Mouse (Mus musculus): ENCODE results near the gene Dlk2. TPM values are rescaled to one million over a fixed set of nuclear protein-coding genes. Genes with fewer than 3 reads are reported as not detected.

Dlk2 gene
- total and polyA plus RNA-seq, 3 experiments = 0.23 to 0.74 (median 0.39) TPM

GRCm38 (mm10) chr17:46327413-46327905 is 30.2 kb downstream of the Dlk2 start:
- H3K79me2 ChIP-seq (replicated peaks; ENCODE audit: control insufficient read depth, insufficient read depth, low read length) = no peaks in the 10 kb centered on the region
- intact Hi-C loops (cut with DNase I) = loop anchor here (10.0 kb wide), 1 partner anchor 377 kb away; the partner anchor contains the start of gene Ppp2r5d
- 4% methylated on average over 27 of the region's 27 CpGs for WGBS

GRCm38 (mm10) chr17:46327906-46328534 is 30.8 kb downstream of the Dlk2 start, which contains the start of gene Abcc10:
Gene Abcc10, minus strand, starts transcription at chr17:46328352.
- Histone ChIP-seq H3K4me1 (ENCODE audit: control insufficient read depth, insufficient read depth, low read length) (no peaks in the 10 kb centered on the region), H3K27me3 (ENCODE audit: control insufficient read depth, insufficient read depth, low read length) (no peaks in the 10 kb centered on the region), H3K9ac (ENCODE audit: low read depth, low read length) (peak within 1 kb of the TSS; percentile 95), H3K4me3 (peak within 1 kb of the TSS; percentile 83), H3K27ac (peak within 1 kb of the TSS; percentile 90), H3K79me2 (replicated peaks; ENCODE audit: control insufficient read depth, insufficient read depth, low read length) (no peaks in the 10 kb centered on the region), H3K36me3 (ENCODE audit: control insufficient read depth, insufficient read depth, low read length) (no peaks in the 10 kb centered on the region)
- intact Hi-C loops (cut with DNase I) = loop anchor here (2.0 to 10.0 kb wide), 2 partner anchors 55 to 377 kb away; partner anchors contain the start of genes Ppp2r5d and Zfp318
- 1% methylated on average over 40 of the region's 40 CpGs for WGBS
- peak; percentile 60 for TF ChIP-seq CTCF (IDR thresholded peaks at IDR 0.05)
- TF ChIP-seq POLR2A (IDR thresholded peaks at IDR 0.05; ENCODE audit: insufficient read depth, low read depth, low read length) = peak; percentile 94
- TF ChIP-seq EP300 (IDR thresholded peaks at IDR 0.05; ENCODE audit: insufficient read depth, low read depth, low read length) = peak; percentile 30; the same call in 1 of the 2 replicates
- DNase-seq = peak; percentile 97 to 98

More at GRCm38 (mm10) chr17:46327413-46327905, 30.2 kb downstream of the Dlk2 start:
- no peaks in the 10 kb centered on the region for H3K4me1 ChIP-seq (ENCODE audit: control insufficient read depth, insufficient read depth, low read length)
- peak overlapping the region; percentile 90 for H3K27ac ChIP-seq
- no peaks in the 10 kb centered on the region for H3K27me3 ChIP-seq (ENCODE audit: control insufficient read depth, insufficient read depth, low read length)
- H3K4me3 ChIP-seq = peak overlapping the region; percentile 83
- H3K36me3 ChIP-seq (ENCODE audit: control insufficient read depth, insufficient read depth, low read length) = no peaks in the 10 kb centered on the region
- peak overlapping the region; percentile 95 for H3K9ac ChIP-seq (ENCODE audit: low read depth, low read length)
- no peak for DNase-seq
- no peak for TF ChIP-seq CTCF (IDR thresholded peaks at IDR 0.05)
- TF ChIP-seq POLR2A (IDR thresholded peaks at IDR 0.05; ENCODE audit: insufficient read depth, low read depth, low read length) = no peak
- TF ChIP-seq EP300 (IDR thresholded peaks at IDR 0.05; ENCODE audit: insufficient read depth, low read depth, low read length) = no peak

- Histone ChIP-seq H3K27ac (peak overlapping the region; percentile 90), H3K36me3 (ENCODE audit: control insufficient read depth, insufficient read depth, low read length) (no peaks in the 10 kb centered on the region), H3K27me3 (ENCODE audit: control insufficient read depth, insufficient read depth, low read length) (no peaks in the 10 kb centered on the region), H3K9ac (ENCODE audit: low read depth, low read length) (no peak overlapping the region), H3K79me2 (replicated peaks; ENCODE audit: control insufficient read depth, insufficient read depth, low read length) (no peaks in the 10 kb centered on the region), H3K4me1 (ENCODE audit: control insufficient read depth, insufficient read depth, low read length) (no peaks in the 10 kb centered on the region), H3K4me3 (no peak overlapping the region)
- no peak for TF ChIP-seq CTCF (IDR thresholded peaks at IDR 0.05)
- no peak for TF ChIP-seq EP300 (IDR thresholded peaks at IDR 0.05; ENCODE audit: insufficient read depth, low read depth, low read length)
- intact Hi-C loops (cut with DNase I) = loop anchor here (2.0 to 10.0 kb wide), 2 partner anchors 54 to 376 kb away; partner anchors contain the start of genes Ppp2r5d and Zfp318
- WGBS = 76% methylated on average over 6 of the region's 6 CpGs
- no peak for DNase-seq
Observed at GRCm38 (mm10) chr17:46328723-46329122, 31.5 kb downstream of the Dlk2 start.

- Histone ChIP-seq H3K36me3 (ENCODE audit: control insufficient read depth, insufficient read depth, low read length) (no peaks in the 10 kb centered on the region), H3K79me2 (replicated peaks; ENCODE audit: control insufficient read depth, insufficient read depth, low read length) (no peaks in the 10 kb centered on the region), H3K27ac (no peak overlapping the region), H3K4me1 (ENCODE audit: control insufficient read depth, insufficient read depth, low read length) (no peaks in the 10 kb centered on the region), H3K9ac (ENCODE audit: low read depth, low read length) (no peak overlapping the region), H3K27me3 (ENCODE audit: control insufficient read depth, insufficient read depth, low read length) (no peaks in the 10 kb centered on the region), H3K4me3 (no peak overlapping the region)
- TF ChIP-seq POLR2A (IDR thresholded peaks at IDR 0.05; ENCODE audit: insufficient read depth, low read depth, low read length) = no peak
- TF ChIP-seq CTCF (IDR thresholded peaks at IDR 0.05) = peak; percentile 58
- no peak for DNase-seq
- intact Hi-C loops (cut with DNase I) = no loop called here
- 28% methylated on average over 5 of the region's 5 CpGs for WGBS
Observed at GRCm38 (mm10) chr17:46336475-46336874, 39.3 kb downstream of the Dlk2 start.

- Histone ChIP-seq H3K79me2 (replicated peaks; ENCODE audit: control insufficient read depth, insufficient read depth, low read length) (no peaks in the 10 kb centered on the region), H3K4me3 (no peak overlapping the region), H3K4me1 (ENCODE audit: control insufficient read depth, insufficient read depth, low read length) (no peaks in the 10 kb centered on the region), H3K27ac (no peak overlapping the region), H3K36me3 (ENCODE audit: control insufficient read depth, insufficient read depth, low read length) (no peaks in the 10 kb centered on the region), H3K27me3 (ENCODE audit: control insufficient read depth, insufficient read depth, low read length) (0 out of 2 replicates have a peak, but pooled peaks cover 2% of the 10 kb centered on the region), H3K9ac (ENCODE audit: low read depth, low read length) (no peak overlapping the region)
- intact Hi-C loops (cut with DNase I) = no loop called here
- TF ChIP-seq POLR2A (IDR thresholded peaks at IDR 0.05; ENCODE audit: insufficient read depth, low read depth, low read length) (no peak), EP300 (IDR thresholded peaks at IDR 0.05; ENCODE audit: insufficient read depth, low read depth, low read length) (no peak), CTCF (IDR thresholded peaks at IDR 0.05) (no peak)
- no peak for DNase-seq
- WGBS = 30% methylated on average over 7 of the region's 7 CpGs
Observed at GRCm38 (mm10) chr17:46341208-46341607, 44.0 kb downstream of the Dlk2 start.

- no peaks in the 10 kb centered on the region for H3K4me1 ChIP-seq (ENCODE audit: control insufficient read depth, insufficient read depth, low read length)
- intact Hi-C loops (cut with DNase I) = no loop called here
- H3K79me2 ChIP-seq (replicated peaks; ENCODE audit: control insufficient read depth, insufficient read depth, low read length) = no peaks in the 10 kb centered on the region
- no peak overlapping the region for H3K9ac ChIP-seq (ENCODE audit: low read depth, low read length)
- no peak overlapping the region for H3K27ac ChIP-seq
- no peaks in the 10 kb centered on the region for H3K27me3 ChIP-seq (ENCODE audit: control insufficient read depth, insufficient read depth, low read length)
- H3K36me3 ChIP-seq (ENCODE audit: control insufficient read depth, insufficient read depth, low read length) = no peaks in the 10 kb centered on the region
- no peak overlapping the region for H3K4me3 ChIP-seq
- TF ChIP-seq POLR2A (IDR thresholded peaks at IDR 0.05; ENCODE audit: insufficient read depth, low read depth, low read length) (no peak), EP300 (IDR thresholded peaks at IDR 0.05; ENCODE audit: insufficient read depth, low read depth, low read length) (no peak), CTCF (IDR thresholded peaks at IDR 0.05) (no peak)
- WGBS = 83% methylated on average over 8 of the region's 8 CpGs
- no peak for DNase-seq
Observed at GRCm38 (mm10) chr17:46351026-46351700, 53.9 kb downstream of the Dlk2 start.

Other genes starting within 250 kb of the Dlk2 start
- 100 to 1,000 TPM; 128 to 140 TPM for gene Mrps18a, start 186.4 kb upstream of the Dlk2 start, total RNA-seq (2021)
- 99.4 and 99.6 TPM in 2 replicates for gene Mrps18a, start 186.4 kb upstream of the Dlk2 start, polyA plus RNA-seq (2012; rRNA removed)
- 1 to 10 TPM; 1.0 to 1.4 TPM for gene Rsph9, start 153.2 kb upstream of the Dlk2 start, total RNA-seq (2021)
- gene Rsph9, start 153.2 kb upstream of the Dlk2 start, polyA plus RNA-seq (2012; rRNA removed) = 1.7 and 2.4 TPM in 2 replicates
- 10 to 100 TPM; 17.1 to 24.1 TPM for gene Mad2l1bp, start 143.9 kb upstream of the Dlk2 start, total RNA-seq (2021)
- gene Mad2l1bp, start 143.9 kb upstream of the Dlk2 start, polyA plus RNA-seq (2012; rRNA removed) = 21.0 and 27.1 TPM in 2 replicates
- gene Gtpbp2, start 136.4 kb upstream of the Dlk2 start, total RNA-seq (2021) = 10 to 100 TPM; 55.2 to 57.3 TPM
- gene Gtpbp2, start 136.4 kb upstream of the Dlk2 start, polyA plus RNA-seq (2012; rRNA removed) = 94.4 and 132 TPM in 2 replicates
- 1 to 10 TPM; 8.2 to 8.3 TPM for gene Polh, start 94.8 kb upstream of the Dlk2 start, total RNA-seq (2021)
- gene Polh, start 94.8 kb upstream of the Dlk2 start, polyA plus RNA-seq (2012; rRNA removed) = 3.5 and 4.6 TPM in 2 replicates
- gene Xpo5, start 94.6 kb upstream of the Dlk2 start, total RNA-seq (2021) = 10 to 100 TPM; 21.5 to 22.0 TPM
- gene Xpo5, start 94.6 kb upstream of the Dlk2 start, polyA plus RNA-seq (2012; rRNA removed) = 14.2 and 21.5 TPM in 2 replicates
- gene Polr1c, start 49.4 kb upstream of the Dlk2 start, total RNA-seq (2021) = 10 to 100 TPM; 20.2 to 24.7 TPM
- gene Polr1c, start 49.4 kb upstream of the Dlk2 start, polyA plus RNA-seq (2012; rRNA removed) = 19.1 and 25.8 TPM in 2 replicates
- 10 to 100 TPM; 72.4 to 82.8 TPM for gene Yipf3, start 49.3 kb upstream of the Dlk2 start, total RNA-seq (2021)
- gene Yipf3, start 49.3 kb upstream of the Dlk2 start, polyA plus RNA-seq (2012; rRNA removed) = 136 and 142 TPM in 2 replicates
- under 1 TPM; 0.21 to 0.34 TPM for gene Lrrc73, start 43.9 kb upstream of the Dlk2 start, total RNA-seq (2021)
- gene Lrrc73, start 43.9 kb upstream of the Dlk2 start, polyA plus RNA-seq (2012; rRNA removed) = 0.59 and 0.70 TPM in 2 replicates
- gene Tjap1, start 14.4 kb upstream of the Dlk2 start, total RNA-seq (2021) = 10 to 100 TPM; 28.3 to 34.7 TPM
- gene Tjap1, start 14.4 kb upstream of the Dlk2 start, polyA plus RNA-seq (2012; rRNA removed) = 35.8 and 39.1 TPM in 2 replicates
- gene Abcc10, start 30.9 kb downstream of the Dlk2 start, total RNA-seq (2021) = 1 to 10 TPM; 3.9 to 4.0 TPM
- gene Abcc10, start 30.9 kb downstream of the Dlk2 start, polyA plus RNA-seq (2012; rRNA removed) = 9.1 and 13.4 TPM in 2 replicates
- gene Zfp318, start 86.3 kb downstream of the Dlk2 start, total RNA-seq (2021) = 10 to 100 TPM; 14.9 to 15.6 TPM
- gene Zfp318, start 86.3 kb downstream of the Dlk2 start, polyA plus RNA-seq (2012; rRNA removed) = 7.1 and 11.8 TPM in 2 replicates
- gene Crip3, start 131.5 kb downstream of the Dlk2 start, total RNA-seq (2021) = under 1 TPM; 0.76 to 0.82 TPM
- 3.5 and 3.8 TPM in 2 replicates for gene Crip3, start 131.5 kb downstream of the Dlk2 start, polyA plus RNA-seq (2012; rRNA removed)
- not detected for gene Slc22a7, start 141.0 kb downstream of the Dlk2 start, total RNA-seq (2021)
- gene Slc22a7, start 141.0 kb downstream of the Dlk2 start, polyA plus RNA-seq (2012; rRNA removed) = 0.38 TPM in 1 of 2 replicates, not detected in the other
- gene Ttbk1, start 190.3 kb downstream of the Dlk2 start, total RNA-seq (2021) = under 1 TPM; 0.16 to 0.23 TPM
- 0.21 and 0.23 TPM in 2 replicates for gene Ttbk1, start 190.3 kb downstream of the Dlk2 start, polyA plus RNA-seq (2012; rRNA removed)
- 1 to 10 TPM; 1.8 to 1.9 TPM for gene Dnph1, start 199.3 kb downstream of the Dlk2 start, total RNA-seq (2021)
- gene Dnph1, start 199.3 kb downstream of the Dlk2 start, polyA plus RNA-seq (2012; rRNA removed) = 0.80 and 0.97 TPM in 2 replicates
- gene Cul9, start 249.0 kb downstream of the Dlk2 start, total RNA-seq (2021) = 10 to 100 TPM; 21.6 to 21.9 TPM
- 20.1 and 22.7 TPM in 2 replicates for gene Cul9, start 249.0 kb downstream of the Dlk2 start, polyA plus RNA-seq (2012; rRNA removed)

Data from heart, adult 2 months (tissue).